ENCODE assay signal across 8 mouse cellular contexts in the genomic region with DNA sequence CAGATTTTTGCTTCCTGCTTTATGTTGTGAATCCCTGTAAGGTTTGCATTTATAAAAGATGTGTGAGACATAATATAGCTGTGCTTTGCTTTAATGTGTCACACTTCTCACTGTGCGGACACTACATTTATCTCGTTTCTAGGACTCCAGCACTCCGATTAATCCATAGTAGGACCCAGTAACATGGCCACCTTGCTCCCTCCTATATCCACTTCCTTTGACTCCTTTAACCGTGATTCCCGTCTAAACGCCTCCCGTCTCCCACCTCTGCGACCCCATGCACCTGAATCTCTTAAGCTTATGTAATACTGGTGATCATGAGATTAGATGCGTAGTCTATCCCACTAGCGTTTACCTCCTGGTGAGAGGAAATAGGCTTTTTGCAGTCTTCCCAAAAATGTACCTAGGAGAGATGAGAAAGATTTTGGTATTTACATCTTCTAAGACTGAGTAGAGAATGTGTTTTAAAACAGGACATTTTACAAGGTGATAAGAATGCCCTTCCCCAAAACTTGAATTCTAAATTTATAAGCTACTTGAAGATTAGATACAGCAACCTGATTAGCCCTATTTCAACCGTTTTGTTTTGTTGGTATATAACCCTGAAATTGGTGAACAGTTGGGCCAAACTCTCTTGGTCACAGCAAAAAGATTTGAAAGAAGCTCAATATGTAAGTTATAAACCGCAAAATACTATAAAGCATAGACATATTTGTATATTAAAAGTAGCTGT. TPM values are rescaled to one million over a fixed set of nuclear protein-coding genes. Genes with fewer than 3 reads are reported as not detected.
DNase-seq lines count a peak whose midpoint lies in the region; ATAC-seq and TF ChIP-seq lines count a peak whose summit lies in the region.

No protein-coding gene starts in this region.

- peak overlapping the region; percentile 91 for H3ac ChIP-seq in C2C12 (ENCODE audit: control insufficient read depth, insufficient read length, low read depth)

- peaks cover 31% of the 10 kb centered on the region for H3K79me3 ChIP-seq in C2C12 (ENCODE audit: low read depth)

- H3K4me3 ChIP-seq in heart, embryonic 11.5 days (ENCODE audit: low read depth, low read length): peak overlapping the region; percentile 86
- peak overlapping the region; percentile 39 for H3K4me3 ChIP-seq in C2C12 (ENCODE audit: insufficient read depth, poor library complexity, severe bottlenecking)
- H3K4me3 ChIP-seq in embryonic fibroblast, embryonic 13.5 days (ENCODE audit: insufficient read depth, low read length): peak overlapping the region; percentile 82
- H3K4me3 ChIP-seq in liver, embryonic 11.5 days (ENCODE audit: low read depth, low read length): peak overlapping the region; percentile 97

- DNase-seq in heart, adult 11 months: no peak
- DNase-seq in liver, embryonic 11.5 days (ENCODE audit: low spot score): no peak
- no peak for DNase-seq in right cerebral cortex, adult 2 months (ENCODE audit: low spot score in 2 of 2)
- no peak for DNase-seq in adrenal gland, adult 18-20 months (ENCODE audit: low spot score in 2 of 2)

- H3K9ac ChIP-seq in heart, embryonic 11.5 days (ENCODE audit: low read depth, low read length): peak overlapping the region; percentile 92
- peak overlapping the region; percentile 87 for H3K9ac ChIP-seq in liver, embryonic 11.5 days (ENCODE audit: low read depth, low read length)

- WGBS in heart, embryonic 11.5 days (ENCODE audit: insufficient replicate concordance): 10% methylated on average over 12 of the region's 12 CpGs
- 9% methylated on average over 12 of the region's 12 CpGs for WGBS in liver, embryonic 11.5 days

- peaks cover 17% of the 10 kb centered on the region for H3K4me1 ChIP-seq in heart, embryonic 11.5 days (ENCODE audit: control insufficient read depth, insufficient read depth, low read length)
- peaks cover 9% of the 10 kb centered on the region for H3K4me1 ChIP-seq in embryonic fibroblast, embryonic 13.5 days (ENCODE audit: control insufficient read depth, insufficient read depth, low read length)
- H3K4me1 ChIP-seq in liver, embryonic 11.5 days (replicated peaks; ENCODE audit: control insufficient read depth, insufficient read depth, low read length): peaks cover 24% of the 10 kb centered on the region

- peak overlapping the region; percentile 77 for H3K4me2 ChIP-seq in heart, embryonic 11.5 days
- H3K4me2 ChIP-seq in liver, embryonic 11.5 days: peak overlapping the region; percentile 77

- H3K9me3 ChIP-seq in heart, embryonic 11.5 days (replicated peaks; ENCODE audit: control insufficient read depth, low read length): no peaks in the 10 kb centered on the region
- no peaks in the 10 kb centered on the region for H3K9me3 ChIP-seq in liver, embryonic 11.5 days (ENCODE audit: control insufficient read depth, low read length)

- H3K36me3 ChIP-seq in heart, embryonic 11.5 days (ENCODE audit: control insufficient read depth, insufficient read depth, low read length): peaks cover 11% of the 10 kb centered on the region
- H3K36me3 ChIP-seq in C2C12 (ENCODE audit: control insufficient read depth, insufficient read depth): peaks cover 26% of the 10 kb centered on the region
- H3K36me3 ChIP-seq in liver, embryonic 11.5 days (ENCODE audit: control insufficient read depth, insufficient read depth, low read length): peaks cover 13% of the 10 kb centered on the region

- TF ChIP-seq CTCF in C2C12 (IDR thresholded peaks at IDR 0.05; ENCODE audit: control insufficient read depth, insufficient read depth, insufficient read length): no peak
- TF ChIP-seq CTCF in embryonic fibroblast, embryonic 13.5 days (IDR thresholded peaks at IDR 0.05; ENCODE audit: borderline replicate concordance, insufficient read depth, low read length): no peak

- peaks cover 35% of the 10 kb centered on the region for H3K79me2 ChIP-seq in C2C12 (ENCODE audit: control insufficient read depth, insufficient read depth)

- H3K27me3 ChIP-seq in heart, embryonic 11.5 days (ENCODE audit: control insufficient read depth, insufficient read depth, low read length): no peaks in the 10 kb centered on the region
- no peaks in the 10 kb centered on the region for H3K27me3 ChIP-seq in C2C12 (ENCODE audit: control insufficient read depth, insufficient read depth, insufficient read length)
- H3K27me3 ChIP-seq in liver, embryonic 11.5 days (replicated peaks; ENCODE audit: control insufficient read depth, insufficient read depth, low read length): no peaks in the 10 kb centered on the region

- H3K27ac ChIP-seq in heart, embryonic 11.5 days (ENCODE audit: low read depth, low read length): peak overlapping the region; percentile 99
- peak overlapping the region; percentile 89 for H3K27ac ChIP-seq in embryonic fibroblast, embryonic 13.5 days (ENCODE audit: insufficient read depth, low read length)
- H3K27ac ChIP-seq in liver, embryonic 11.5 days (ENCODE audit: low read depth, low read length): peak overlapping the region; percentile 97

- no peak for ATAC-seq in heart, embryonic 11.5 days (replicated peaks; ENCODE audit: insufficient number of reproducible peaks, low FRiP score, low TSS enrichment)
- ATAC-seq in liver, embryonic 11.5 days (replicated peaks; ENCODE audit: low FRiP score): no peak
- ATAC-seq in cerebellum, adult (ENCODE audit: insufficient number of reproducible peaks, low FRiP score, low TSS enrichment): no peak

- no peak for TF ChIP-seq POLR2A in embryonic fibroblast, embryonic 13.5 days (IDR thresholded peaks at IDR 0.05; ENCODE audit: low read depth, low read length)

TF ChIP-seq in C2C12, 6 proteins besides CTCF, POLR2A, EP300 and RAD21:
- no peak for TF ChIP-seq MYOG (IDR thresholded peaks at IDR 0.05; ENCODE audit: control insufficient read depth, extremely low read depth, insufficient read length)
- no peak for TF ChIP-seq FOSL1 (IDR thresholded peaks at IDR 0.05; ENCODE audit: insufficient read depth, low read length, poor library complexity, severe bottlenecking)
- TF ChIP-seq USF1 (IDR thresholded peaks at IDR 0.05; ENCODE audit: low read depth): no peak
- TF ChIP-seq MAX (IDR thresholded peaks at IDR 0.05): no peak
- TF ChIP-seq CEBPB (IDR thresholded peaks at IDR 0.05; ENCODE audit: low read depth): no peak
- TF ChIP-seq MYOD1 (IDR thresholded peaks at IDR 0.05; ENCODE audit: control insufficient read depth, insufficient read length, low read depth): no peak

RNA-seq across cellular contexts. Expression of a gene that starts 0.9 kb away (rescaled TPM):
- 13.6 and 14.1 TPM in 2 replicates for polyA plus RNA-seq in heart, embryonic 11.5 days (2014; fragmentation: Nextera tagmentation; extraction: Ambion mirVana)
- polyA plus RNA-seq in C2C12 (2012; fragmentation: generic; extraction: Trizol): 7.2 TPM
- 18.2 and 19.0 TPM in 2 replicates for polyA plus RNA-seq in embryonic fibroblast, embryonic 13.5 days (2011; ENCODE audit: insufficient read length, low read depth, missing spikeins)
- polyA plus RNA-seq in liver, embryonic 11.5 days (2014; fragmentation: Nextera tagmentation; extraction: Ambion mirVana): 16.3 and 16.9 TPM in 2 replicates
- 10 to 100 TPM; 35.4 to 42.5 TPM for total RNA-seq in adrenal gland, adult 18-20 months (2021)

RNA-seq across cellular contexts. Expression of a gene that starts 43.3 kb away (rescaled TPM):
- polyA plus RNA-seq in heart, embryonic 11.5 days (2014; fragmentation: Nextera tagmentation; extraction: Ambion mirVana): 1.5 and 3.0 TPM in 2 replicates
- polyA plus RNA-seq in C2C12 (2012; fragmentation: generic; extraction: Trizol): 0.20 TPM
- polyA plus RNA-seq in embryonic fibroblast, embryonic 13.5 days (2011; ENCODE audit: insufficient read length, low read depth, missing spikeins): 11.6 and 13.5 TPM in 2 replicates
- polyA plus RNA-seq in liver, embryonic 11.5 days (2014; fragmentation: Nextera tagmentation; extraction: Ambion mirVana): 1.4 and 1.9 TPM in 2 replicates
- total RNA-seq in adrenal gland, adult 18-20 months (2021): under 1 TPM; 0.35 to 0.53 TPM

RNA-seq across cellular contexts. Expression of a gene that starts 55.7 kb away (rescaled TPM):
- polyA plus RNA-seq in heart, embryonic 11.5 days (2014; fragmentation: Nextera tagmentation; extraction: Ambion mirVana): 153 and 156 TPM in 2 replicates
- 163 TPM for polyA plus RNA-seq in C2C12 (2012; fragmentation: generic; extraction: Trizol)
- 72.9 and 84.2 TPM in 2 replicates for polyA plus RNA-seq in embryonic fibroblast, embryonic 13.5 days (2011; ENCODE audit: insufficient read length, low read depth, missing spikeins)
- polyA plus RNA-seq in liver, embryonic 11.5 days (2014; fragmentation: Nextera tagmentation; extraction: Ambion mirVana): 172 and 185 TPM in 2 replicates
- total RNA-seq in adrenal gland, adult 18-20 months (2021): 10 to 100 TPM; 83.0 to 85.9 TPM

Comparison
In these comparisons a context has a peak if more than half of its experiments do, and no peak if none do; other contexts are left out.
1. H3K4me3 ChIP-seq: peak in every context shown above with its lines; median percentile 97 in liver, embryonic 11.5 days; 86 in heart, embryonic 11.5 days; 82 in embryonic fibroblast, embryonic 13.5 days; 39 in C2C12.